Mouse (Mus musculus) embryonic facial prominence, embryonic 14.5 days (tissue): ENCODE results near the gene Abi3. TPM values are rescaled to one million over a fixed set of nuclear protein-coding genes. Genes with fewer than 3 reads are reported as not detected.
A peak's percentile ranks its signal among the peaks of the same experiment; 100 is the strongest.

Experiments used
- ATAC-seq: fragments of 200-750 bp; cut with Nextera tagmentation; 2 replicates; pipeline ENCODE4 v1.8.0; 2017; ENCODE audit warnings: low read depth, moderate number of reproducible peaks, moderate TSS enrichment
- DNase-seq: peaks from one replicate; pipeline ENCODE4 v3.0.0-alpha.2; 2015; ENCODE audit warnings: low spot score
- H3K27ac ChIP-seq: fragments of 300-500 bp; sonication (generic); replicated peaks from 2 replicates; pipeline ENCODE4 v1.5.1; 2014; ENCODE audit warnings: low read depth, mild to moderate bottlenecking, low read length, moderate library complexity
- H3K27me3 ChIP-seq: fragments of 300-500 bp; sonication (generic); replicated peaks from 2 replicates; pipeline ENCODE4 v1.6.1; 2014; ENCODE audit warnings: low read length; ENCODE audit not compliant: control insufficient read depth, insufficient read depth
- H3K36me3 ChIP-seq: fragments of 300-500 bp; sonication (generic); 2 replicates; pipeline ENCODE4 v1.6.1; 2014; ENCODE audit warnings: low read length, mixed read lengths; ENCODE audit not compliant: control insufficient read depth, insufficient read depth
- H3K4me1 ChIP-seq: fragments of 300-500 bp; sonication (generic); 2 replicates; pipeline ENCODE4 v1.6.1; 2014; ENCODE audit warnings: antibody characterized with exemption, low read length; ENCODE audit not compliant: control insufficient read depth, insufficient read depth
- H3K4me2 ChIP-seq: fragments of 300-500 bp; sonication (generic); 2 replicates; pipeline ENCODE4 v1.6.1; 2014; ENCODE audit warnings: low read depth, mild to moderate bottlenecking, low read length, moderate library complexity, mixed read lengths
- H3K4me3 ChIP-seq: fragments of 300-500 bp; sonication (generic); 2 replicates; pipeline ENCODE4 v1.5.1; 2014; ENCODE audit warnings: low read depth, mild to moderate bottlenecking, low read length
- H3K9ac ChIP-seq: fragments of 300-500 bp; sonication (generic); 2 replicates; pipeline ENCODE4 v1.6.1; 2014; ENCODE audit warnings: low read depth, mild to moderate bottlenecking, low read length, moderate library complexity, mixed read lengths
- H3K9me3 ChIP-seq: fragments of 300-500 bp; sonication (generic); 2 replicates; pipeline ENCODE4 v1.6.1; 2016; ENCODE audit warnings: low read length; ENCODE audit not compliant: control insufficient read depth
- WGBS: fragments of 180-500 bp; shearing (Covaris S2); extraction: QIAGEN DNeasy Blood & Tissue Kit; methylation state at CpG from one replicate; pipeline ENCODE4 v1.1.7; 2014; 5-methylcytosine and 5-hydroxymethylcytosine counted together
- polyA plus RNA-seq: library from polyadenylated mRNA; unstranded; fragments of >200 nt; fragmentation: Nextera tagmentation; extraction: Ambion mirVana; gene quantifications from 2 replicates; pipeline ENCODE4 v1.2.1, GENCODE M21; 2014

Gene Abi3
- polyA plus RNA-seq, 1 experiment from 2014 or later: 5.1 TPM

DNA sequence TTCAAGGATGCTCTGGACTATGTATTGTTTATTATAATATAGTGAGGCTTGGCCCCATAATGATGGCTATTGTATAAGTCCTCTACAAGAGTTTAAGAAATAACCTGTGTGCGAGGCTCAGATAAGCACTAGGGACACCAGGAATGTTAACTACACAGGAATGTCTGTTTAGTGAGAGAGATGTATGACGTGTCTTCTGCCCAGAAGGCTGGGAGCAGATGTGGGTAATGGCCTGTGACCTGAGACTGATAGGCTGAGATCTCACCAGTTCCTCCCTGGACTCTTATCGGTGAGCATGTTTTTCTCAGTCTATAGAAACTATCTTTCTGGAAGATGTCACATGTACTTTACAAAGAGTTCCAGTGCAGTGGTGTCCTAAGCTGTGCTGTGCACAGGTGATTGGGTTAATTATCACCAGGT, 17.8 kb upstream of the Abi3 start:
- no peak for ATAC-seq
- Histone ChIP-seq H3K9ac (peak overlapping the region; percentile 71), H3K27me3 (no peaks in the 10 kb centered on the region), H3K4me2 (peak overlapping the region; percentile 75), H3K27ac (no peak overlapping the region), H3K36me3 (no peaks in the 10 kb centered on the region), H3K9me3 (no peaks in the 10 kb centered on the region), H3K4me1 (peaks cover 6% of the 10 kb centered on the region), H3K4me3 (peak overlapping the region; percentile 80)
- DNase-seq: no peak
- WGBS: 24% methylated on average over 3 of the region's 3 CpGs

DNA sequence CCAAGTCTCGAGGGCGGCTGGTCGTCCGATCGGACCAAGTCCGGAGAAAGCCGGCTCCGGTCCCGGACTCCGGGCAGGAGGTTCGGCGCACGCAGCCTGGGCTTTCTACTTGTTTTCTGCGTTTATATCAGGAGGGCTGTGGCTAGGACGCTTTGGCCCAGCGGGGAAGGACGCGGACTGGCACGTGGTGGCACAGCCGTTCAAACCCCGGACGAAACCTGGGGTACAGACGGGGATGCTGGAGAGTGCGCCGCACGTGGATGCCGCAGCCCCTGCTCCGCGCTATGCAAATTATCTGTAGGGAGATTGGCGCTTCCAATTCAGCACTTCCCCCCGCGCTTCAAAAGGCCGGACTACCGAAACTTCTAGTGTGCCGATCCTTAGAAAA, 17.2 kb upstream of the Abi3 start:
- peak overlapping the region; percentile 95 for H3K27ac ChIP-seq
- H3K9ac ChIP-seq: peak overlapping the region; percentile 71
- H3K9me3 ChIP-seq: no peaks in the 10 kb centered on the region
- peak overlapping the region; percentile 75 for H3K4me2 ChIP-seq
- no peaks in the 10 kb centered on the region for H3K36me3 ChIP-seq
- peaks cover 6% of the 10 kb centered on the region for H3K4me1 ChIP-seq
- ATAC-seq: peak; percentile 42
- H3K27me3 ChIP-seq: no peaks in the 10 kb centered on the region
- peak; percentile 87 for DNase-seq
- under 1% methylated on average over 29 of the region's 35 CpGs for WGBS
- H3K4me3 ChIP-seq: peak overlapping the region; percentile 80

- Histone ChIP-seq H3K4me1 (peaks cover 6% of the 10 kb centered on the region), H3K27ac (peak overlapping the region; percentile 95), H3K4me3 (peak overlapping the region; percentile 80), H3K36me3 (no peaks in the 10 kb centered on the region), H3K9me3 (no peaks in the 10 kb centered on the region), H3K4me2 (peak overlapping the region; percentile 75), H3K9ac (peak overlapping the region; percentile 71), H3K27me3 (no peaks in the 10 kb centered on the region)
- peak; percentile 99 for DNase-seq
- under 1% methylated on average over 53 of the region's 58 CpGs for WGBS
- ATAC-seq: peak; percentile 99
Observed at GRCm38 (mm10) chr11:95858528-95859467, 16.5 kb upstream of the Abi3 start.

DNA sequence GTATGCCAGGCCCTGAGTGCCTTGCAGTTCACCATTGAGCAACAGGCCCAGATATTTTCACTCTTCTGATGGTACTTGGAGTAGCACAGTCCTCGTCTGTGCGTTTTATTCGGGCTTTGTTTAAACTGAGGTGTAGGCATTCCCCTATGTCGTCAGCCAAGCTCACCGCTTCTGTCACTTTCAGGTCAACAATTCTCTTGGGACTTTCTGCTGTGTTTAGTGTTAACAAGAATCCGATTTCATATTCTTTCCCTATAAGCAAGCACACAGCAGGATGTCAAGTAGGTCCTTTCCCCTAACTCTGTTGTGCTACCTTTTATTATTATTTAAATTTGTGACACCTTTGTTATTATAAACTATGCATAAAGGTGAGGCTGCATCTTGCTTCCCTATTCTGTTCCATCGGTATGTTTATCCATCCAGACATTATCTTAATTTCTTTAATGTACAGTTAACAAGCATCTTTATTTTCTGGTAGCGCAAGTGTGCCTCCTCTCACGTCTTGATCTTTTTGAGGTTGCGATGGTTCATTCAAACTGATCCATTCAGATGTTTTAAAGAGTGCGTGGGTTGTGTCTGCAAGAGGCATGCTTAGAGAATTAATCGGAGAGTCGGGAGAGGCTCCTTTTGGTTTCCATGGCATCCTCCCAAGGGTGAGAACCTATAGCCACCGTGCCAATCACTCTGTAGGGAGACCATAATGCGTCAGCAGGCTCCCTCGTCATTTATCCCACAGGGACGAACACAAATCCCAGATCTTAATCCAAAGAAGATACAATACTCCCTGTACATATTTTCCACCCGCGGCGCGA, 15.6 kb upstream of the Abi3 start:
- H3K4me2 ChIP-seq: peak overlapping the region; percentile 75
- peaks cover 6% of the 10 kb centered on the region for H3K4me1 ChIP-seq
- peak; percentile 28 for ATAC-seq
- no peaks in the 10 kb centered on the region for H3K27me3 ChIP-seq
- no peaks in the 10 kb centered on the region for H3K9me3 ChIP-seq
- peak overlapping the region; percentile 95 for H3K27ac ChIP-seq
- DNase-seq: peak; percentile 62
- WGBS: 20% methylated on average over 21 of the region's 21 CpGs
- H3K36me3 ChIP-seq: no peaks in the 10 kb centered on the region
- peak overlapping the region; percentile 80 for H3K4me3 ChIP-seq
- peak overlapping the region; percentile 69 for H3K9ac ChIP-seq

DNA sequence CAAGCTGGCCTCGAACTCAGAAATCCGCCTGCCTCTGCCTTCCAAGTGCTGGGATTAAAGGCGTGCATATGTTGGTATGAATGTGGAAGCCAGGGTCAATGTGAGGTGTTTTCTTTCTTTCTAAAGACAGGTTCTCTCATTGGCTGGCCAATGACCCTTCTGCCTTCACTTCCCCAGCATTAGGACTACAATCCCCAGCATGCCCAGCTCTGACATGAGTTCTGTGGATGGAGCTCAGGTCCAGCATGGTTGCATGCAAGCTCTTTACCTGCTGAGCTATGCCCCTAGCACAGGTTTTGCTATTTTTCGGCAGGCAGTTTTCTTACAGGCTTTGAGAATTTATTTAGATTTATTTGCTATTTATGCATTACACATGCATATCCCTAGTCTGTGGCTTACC, 15.0 kb upstream of the Abi3 start:
- DNase-seq (no peak), ATAC-seq (no peak)
- 69% methylated on average over 4 of the region's 4 CpGs for WGBS
- no peak overlapping the region for H3K27ac ChIP-seq
- no peaks in the 10 kb centered on the region for H3K36me3 ChIP-seq
- H3K4me3 ChIP-seq: no peak overlapping the region
- no peaks in the 10 kb centered on the region for H3K9me3 ChIP-seq
- H3K27me3 ChIP-seq: no peaks in the 10 kb centered on the region
- H3K4me1 ChIP-seq: peaks cover 6% of the 10 kb centered on the region
- H3K9ac ChIP-seq: no peak overlapping the region
- peak overlapping the region; percentile 75; the same call in 1 of the 2 replicates for H3K4me2 ChIP-seq

- DNase-seq (peak; percentile 23), ATAC-seq (no peak)
- H3K9me3 ChIP-seq: no peaks in the 10 kb centered on the region
- H3K9ac ChIP-seq: no peak overlapping the region
- no peak overlapping the region for H3K4me2 ChIP-seq
- no peaks in the 10 kb centered on the region for H3K27me3 ChIP-seq
- WGBS: 65% methylated on average over 5 of the region's 5 CpGs
- no peaks in the 10 kb centered on the region for H3K36me3 ChIP-seq
- H3K4me1 ChIP-seq: no peaks in the 10 kb centered on the region
- no peak overlapping the region for H3K27ac ChIP-seq
- H3K4me3 ChIP-seq: no peak overlapping the region
Observed at GRCm38 (mm10) chr11:95853684-95854083, 11.4 kb upstream of the Abi3 start.

DNA sequence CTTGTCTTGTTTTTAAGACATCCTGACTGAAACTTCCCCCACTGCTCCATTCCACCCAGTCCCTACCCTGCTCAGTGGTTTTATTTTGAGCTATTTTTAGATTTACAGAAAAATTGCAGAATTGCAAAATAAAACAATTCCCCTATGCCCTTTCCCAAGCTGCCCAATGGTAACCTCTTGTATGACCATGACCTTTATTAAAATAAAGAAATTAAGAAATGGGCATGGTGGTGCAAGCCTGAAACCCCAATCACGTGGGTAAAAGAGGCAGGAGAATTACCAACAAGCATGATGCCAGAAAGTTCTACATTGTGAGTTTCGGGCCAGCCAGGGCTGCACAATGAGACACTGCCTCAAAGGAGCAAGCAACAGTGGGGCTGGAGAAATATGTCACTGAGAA, 8.6 kb upstream of the Abi3 start:
- Histone ChIP-seq H3K9me3 (no peaks in the 10 kb centered on the region), H3K4me1 (no peaks in the 10 kb centered on the region), H3K9ac (no peak overlapping the region), H3K27ac (no peak overlapping the region), H3K4me3 (no peak overlapping the region), H3K4me2 (no peak overlapping the region), H3K27me3 (no peaks in the 10 kb centered on the region), H3K36me3 (no peaks in the 10 kb centered on the region)
- DNase-seq (no peak), ATAC-seq (no peak)
- 76% methylated on average over 2 of the region's 2 CpGs for WGBS

- 76% methylated on average over 4 of the region's 4 CpGs for WGBS
- no peak for ATAC-seq
- no peak overlapping the region for H3K27ac ChIP-seq
Observed at GRCm38 (mm10) chr11:95844935-95845334, 2.7 kb upstream of the Abi3 start.

More at GRCm38 (mm10) chr11:95844935-95845334, 2.7 kb upstream of the Abi3 start:
- no peak for DNase-seq
- Histone ChIP-seq H3K4me2 (no peak overlapping the region), H3K27me3 (no peaks in the 10 kb centered on the region), H3K4me1 (no peaks in the 10 kb centered on the region), H3K4me3 (no peak overlapping the region), H3K36me3 (no peaks in the 10 kb centered on the region), H3K9me3 (no peaks in the 10 kb centered on the region), H3K9ac (no peak overlapping the region)
